Mouse (Mus musculus) gastrocnemius, postnatal 14 days (tissue): ENCODE results near the gene P3h4. TPM values are rescaled to one million over a fixed set of nuclear protein-coding genes. Genes with fewer than 3 reads are reported as not detected.

ENCODE experiments used
- DNase-seq: peaks from one replicate; pipeline ENCODE4 v3.0.0; 2021; ENCODE audit warnings: mixed read lengths
- intact Hi-C: fragments of 180-260 bp; cut with DNase I; formaldehyde crosslinking; loops from one replicate; pipeline ENCODE4 v1.15.1; 2025; ENCODE audit warnings: low total_unique reads
- total RNA-seq, 2 experiments: library from RNA; stranded (reverse); gene quantifications; 2 replicates each; pipeline ENCODE4 v1.2.3; 2021

The P3h4 gene
- total RNA-seq, 2 experiments from 2014 or later = 10.9 to 12.0 TPM

DNA sequence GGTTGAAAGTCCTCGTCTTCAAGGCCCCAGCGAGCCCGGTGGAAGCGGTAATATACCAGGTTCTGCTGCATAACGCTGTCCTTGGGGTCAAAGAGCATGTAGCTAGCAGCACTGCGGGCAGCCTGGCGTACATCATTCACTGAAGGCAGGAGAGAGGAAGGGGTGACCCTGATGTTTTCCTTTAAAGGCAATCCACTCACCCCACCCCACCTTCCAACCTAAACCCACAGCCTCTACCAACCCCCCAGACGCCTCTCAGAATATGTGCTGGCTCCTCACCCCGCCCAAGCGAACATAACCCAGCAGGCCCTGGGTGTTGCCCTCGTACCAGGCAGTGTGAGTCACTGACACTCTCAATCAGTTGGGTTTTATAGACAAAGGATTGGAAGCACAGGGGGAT, 2.9 kb downstream of the P3h4 start:
- DNase-seq = no peak
- intact Hi-C loops = no loop called here

DNA sequence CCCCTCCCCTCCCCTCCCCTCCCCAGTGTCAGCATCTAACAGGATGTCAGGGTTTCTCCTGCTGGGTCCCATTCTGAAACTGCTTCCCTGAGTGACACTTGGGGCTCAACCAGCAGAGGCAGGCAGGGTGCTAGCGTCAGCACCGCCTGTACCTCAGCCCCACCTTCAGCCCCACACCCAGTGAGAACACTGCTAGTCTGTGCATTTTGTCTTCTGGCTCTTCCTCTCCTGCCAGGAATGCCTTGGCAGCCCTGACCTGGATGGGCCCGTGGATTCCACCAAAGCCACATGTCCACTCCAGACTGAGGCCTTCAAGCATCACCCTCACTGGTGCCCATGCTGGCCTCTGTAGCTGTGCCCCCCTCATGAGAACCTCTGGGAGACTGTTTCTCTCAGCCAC, 5.0 kb downstream of the P3h4 start:
- no peak for DNase-seq
- intact Hi-C loops = loop anchor here (2.0 kb wide), 1 partner anchor 47 kb away; no protein-coding TSS in a partner anchor

- intact Hi-C loops = loop anchor here (2.0 kb wide), 1 partner anchor 46 kb away; no protein-coding TSS in a partner anchor
- no peak for DNase-seq
These were observed 5.7 kb downstream of the P3h4 start for GRCm38 (mm10) chr11:100408835-100409462.

GRCm38 (mm10) chr11:100408076-100408834, 6.4 kb downstream of the P3h4 start:
- intact Hi-C loops = loop anchor here (2.0 kb wide), 1 partner anchor 45 kb away; no protein-coding TSS in a partner anchor
- peak; percentile 81 for DNase-seq

GRCm38 (mm10) chr11:100406995-100407705, 7.5 kb downstream of the P3h4 start:
- DNase-seq = no peak
- intact Hi-C loops = no loop called here

- intact Hi-C loops = no loop called here
These were observed 8.4 kb downstream of the P3h4 start for GRCm38 (mm10) chr11:100406273-100406672.

DNA sequence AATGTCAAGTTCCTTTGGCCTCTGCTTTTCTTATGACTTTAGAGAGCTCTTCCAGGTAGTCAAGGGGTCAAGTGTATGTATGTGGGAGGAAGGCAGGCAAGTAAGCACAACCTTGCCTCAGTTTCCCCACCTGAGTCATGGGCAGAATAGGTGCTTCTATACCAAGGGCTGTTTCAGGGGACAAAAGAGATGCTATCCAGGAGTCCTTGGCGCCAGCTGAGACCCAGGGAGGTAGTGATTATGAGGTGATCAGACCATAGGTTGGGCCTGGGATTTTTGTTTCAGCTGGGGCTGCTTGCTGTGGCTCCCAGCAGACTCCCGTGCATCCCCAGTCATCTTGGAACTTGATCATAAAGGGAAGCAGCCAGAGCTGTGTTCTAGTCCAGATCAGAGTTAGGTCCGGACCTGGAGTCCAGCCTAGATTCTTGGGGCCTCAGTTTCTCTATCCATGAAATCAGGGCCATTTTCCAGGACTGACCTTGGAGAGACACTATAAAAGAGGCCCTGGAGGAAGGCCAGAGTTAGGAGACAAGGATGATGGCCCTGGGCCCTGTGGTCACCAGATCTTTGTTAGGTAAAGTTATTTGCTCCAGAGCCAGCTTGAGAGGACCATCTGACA, 10.1 kb downstream of the P3h4 start:
- intact Hi-C loops = no loop called here
- DNase-seq = no peak

More at GRCm38 (mm10) chr11:100406273-100406672, 8.4 kb downstream of the P3h4 start:
- no peak for DNase-seq

DNA sequence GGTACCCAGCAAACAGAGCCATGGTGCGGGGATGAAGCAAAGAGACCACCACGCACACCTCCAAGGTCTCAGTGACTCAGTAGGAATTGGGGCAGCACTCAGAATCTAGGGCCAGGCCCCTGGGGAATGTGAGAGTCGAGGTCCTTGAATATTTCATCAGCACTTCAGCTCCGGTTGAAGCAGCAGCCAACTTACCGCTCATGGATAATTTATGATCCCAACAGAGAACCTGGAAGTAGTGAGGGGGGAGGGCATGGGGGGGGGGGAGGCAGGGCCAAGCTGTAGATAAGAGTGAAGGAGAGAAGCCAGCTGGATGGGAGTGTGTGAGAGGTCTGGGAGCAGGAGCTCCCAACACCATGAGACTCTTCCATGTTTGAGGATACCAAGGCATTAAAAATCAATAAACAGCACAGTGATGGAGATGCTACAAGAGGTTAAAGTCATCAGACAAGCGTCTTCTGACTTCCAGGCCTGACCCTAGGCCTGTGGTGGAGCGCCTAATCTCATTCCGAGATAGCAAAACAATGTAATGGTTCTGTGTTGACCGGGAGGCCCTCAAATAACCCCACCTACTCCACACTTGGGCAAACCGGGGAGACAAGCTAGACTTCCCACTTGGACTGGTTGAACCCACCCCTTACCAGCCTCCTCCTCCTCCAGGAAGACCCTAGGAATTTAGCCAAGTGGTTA, 11.0 kb downstream of the P3h4 start:
- intact Hi-C loops = no loop called here
- DNase-seq = no peak

DNA sequence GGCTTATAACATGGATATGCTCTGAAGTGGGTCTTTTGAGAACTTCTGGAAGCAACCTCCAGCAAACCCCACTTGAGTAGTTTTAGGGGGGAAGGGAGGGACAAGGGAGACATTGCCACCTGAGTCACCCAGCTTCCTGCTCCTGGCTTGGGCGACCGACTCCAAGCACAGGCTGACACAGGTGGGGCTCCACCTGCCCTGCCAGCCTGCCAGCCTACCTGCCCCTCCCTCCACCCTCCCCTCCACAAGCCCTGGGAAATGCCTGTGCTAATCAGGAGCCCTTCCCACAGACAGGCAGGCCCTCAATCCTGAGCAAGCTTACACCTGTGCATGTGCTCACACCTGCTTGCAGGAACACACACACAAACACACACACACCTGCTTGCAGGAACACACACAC, 12.0 kb downstream of the P3h4 start:
- intact Hi-C loops = no loop called here
- DNase-seq = no peak

DNA sequence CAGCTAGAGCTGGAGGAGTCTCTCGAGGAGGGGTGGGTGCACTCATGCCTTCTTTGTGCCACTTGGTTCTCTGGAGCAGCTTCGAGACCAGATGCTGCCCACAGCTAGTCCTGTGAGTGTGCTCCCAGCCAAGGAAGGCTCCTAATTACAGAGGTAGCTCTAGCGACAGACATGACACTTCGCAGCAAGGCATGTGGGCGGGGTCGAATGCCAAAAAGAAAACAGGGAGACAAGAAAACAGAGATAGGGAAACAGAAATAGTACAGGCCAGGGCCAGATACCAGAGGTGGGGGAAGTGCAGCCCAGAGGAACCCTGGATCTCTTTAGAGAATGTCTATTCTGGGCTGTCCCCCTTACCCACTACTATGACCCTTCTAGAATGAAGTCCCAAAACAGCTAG, 12.4 kb downstream of the P3h4 start:
- no peak for DNase-seq

GRCm38 (mm10) chr11:100400842-100401241, 13.8 kb downstream of the P3h4 start:
- no peak for DNase-seq
- intact Hi-C loops = no loop called here

More for the DNA sequence above, 12.4 kb downstream of the P3h4 start:
- intact Hi-C loops = no loop called here

DNA sequence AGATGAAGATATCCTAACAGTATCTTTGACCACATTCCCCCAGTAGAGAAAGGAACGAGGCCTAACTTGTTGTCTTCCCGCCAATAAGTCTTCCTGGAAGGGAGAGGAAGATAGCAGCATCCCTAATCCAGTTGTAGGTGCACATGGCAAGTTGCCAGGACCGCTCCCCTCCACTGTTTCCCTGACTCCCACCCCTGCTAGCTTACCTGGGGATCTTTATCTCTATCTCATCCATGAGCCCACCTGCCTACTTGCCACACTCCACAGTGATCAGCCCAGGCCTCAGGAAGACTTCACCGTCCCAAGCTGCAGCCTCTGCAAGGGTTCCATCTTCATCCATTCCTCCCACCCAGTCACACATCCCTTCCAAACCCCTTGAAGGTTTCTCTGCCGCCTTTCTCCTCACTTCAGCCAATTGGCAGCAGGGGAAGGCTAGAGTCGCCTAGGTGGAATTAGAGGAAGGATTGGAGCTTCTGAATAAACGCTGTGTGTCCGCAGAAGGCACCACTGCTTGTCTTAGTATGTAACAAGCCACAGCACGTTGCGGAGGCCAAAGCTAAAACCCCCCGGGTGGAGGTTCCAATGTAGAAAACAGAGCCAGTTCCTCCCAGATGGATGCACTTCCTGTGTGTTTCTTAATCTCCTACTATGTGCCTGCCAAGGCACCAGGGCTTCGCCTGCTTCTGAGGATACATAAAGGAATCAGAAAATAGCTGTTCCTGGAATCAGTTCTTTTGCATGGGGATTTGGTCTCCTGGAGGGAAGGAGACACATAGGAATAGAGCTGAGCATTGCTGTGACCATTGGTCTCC, 14.7 kb downstream of the P3h4 start:
- intact Hi-C loops = no loop called here
- no peak for DNase-seq

- intact Hi-C loops = no loop called here
- DNase-seq = no peak
These were observed 15.3 kb downstream of the P3h4 start for GRCm38 (mm10) chr11:100399320-100399719.

- intact Hi-C loops = no loop called here
- DNase-seq = no peak
These were observed 16.1 kb downstream of the P3h4 start for GRCm38 (mm10) chr11:100398517-100398916.

DNA sequence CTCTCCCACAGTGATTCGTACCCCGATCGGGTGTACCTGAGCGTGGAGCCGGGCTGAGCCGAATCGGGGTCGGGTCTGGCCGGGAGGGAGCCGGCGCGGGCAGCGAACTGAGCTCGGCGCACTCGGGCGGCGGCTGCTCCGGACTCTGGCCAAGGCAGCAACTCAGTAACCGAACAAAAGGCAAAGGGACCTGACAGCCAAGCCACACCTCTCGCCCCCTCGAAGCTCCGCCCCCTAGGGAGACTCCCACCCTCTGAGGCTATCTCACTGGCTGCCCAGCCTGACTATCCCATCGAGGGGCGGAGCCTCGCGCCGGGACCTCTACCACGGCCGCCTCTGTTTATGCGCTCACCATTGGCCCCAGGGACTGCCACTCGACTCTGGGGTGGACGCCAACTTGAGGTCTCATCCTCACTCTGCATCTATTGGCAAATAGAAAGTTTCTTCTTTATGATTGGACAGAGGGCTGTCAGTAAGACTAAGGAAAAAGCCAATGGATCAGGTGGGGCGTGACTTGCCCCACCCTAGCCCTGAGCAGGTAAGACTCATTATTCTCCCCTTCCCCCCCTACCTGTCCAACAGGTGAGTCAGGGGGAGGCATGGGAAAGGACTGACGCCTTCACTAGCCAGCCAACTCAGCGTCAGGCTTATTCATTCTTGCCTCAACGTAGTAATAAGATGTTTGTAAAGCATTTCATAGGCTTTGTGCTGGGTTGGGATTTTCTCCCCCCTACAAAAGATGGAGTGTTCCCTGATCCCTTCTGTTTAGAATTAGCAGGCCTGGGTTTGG, 16.8 kb downstream of the P3h4 start, which contains the start of gene Jup:
Jup (minus strand) TSS at position 164 of the 790 bp plus-strand sequence.
- peak; percentile 100 for DNase-seq
- intact Hi-C loops = no loop called here

DNA sequence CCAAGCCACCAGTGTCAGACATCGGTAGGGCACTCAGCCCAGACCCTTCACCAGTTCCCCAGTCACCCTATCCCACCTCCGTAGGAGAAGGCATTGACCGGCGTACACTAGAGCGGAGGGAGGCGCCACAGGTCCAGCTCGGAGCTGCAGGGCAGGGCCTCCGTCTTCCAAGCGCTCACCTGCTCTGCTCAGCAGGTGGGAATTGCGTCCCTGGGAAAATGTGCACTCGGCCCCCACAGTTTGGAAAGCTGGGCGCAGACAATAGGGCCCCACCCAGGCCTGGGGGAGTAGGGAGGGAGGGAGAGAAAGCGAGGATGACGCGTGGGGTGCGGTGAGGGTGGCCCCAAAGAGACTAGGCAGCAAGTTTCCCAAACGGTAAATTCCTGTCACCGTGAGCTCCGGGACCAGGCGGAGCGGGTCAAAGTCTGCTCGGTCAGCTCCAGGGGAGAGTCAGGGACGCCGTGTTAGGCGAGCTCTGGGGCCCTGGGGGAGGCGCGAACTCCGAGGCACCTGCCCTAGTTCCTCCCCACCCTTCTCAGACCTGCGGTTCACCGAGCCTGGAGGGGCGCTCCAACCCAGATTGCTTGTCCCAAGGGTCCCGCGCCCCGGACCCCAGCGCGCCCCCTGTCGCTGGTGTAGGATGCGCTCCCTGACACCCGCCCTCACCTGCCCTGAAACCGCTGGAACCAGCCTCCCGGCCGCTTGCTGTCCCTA, 17.6 kb downstream of the P3h4 start:
- peak; percentile 49 for DNase-seq
- intact Hi-C loops = no loop called here
